Mouse (Mus musculus): ENCODE data around the gene Alpk3. TPM values are rescaled to one million over a fixed set of nuclear protein-coding genes. Genes with fewer than 3 reads are reported as not detected.
"Not testable (repeated sequence)": the region's sequence is repeated elsewhere in the genome, so short reads cannot be mapped to it uniquely, and the experiment has no call there.

Gene Alpk3
- polyA plus RNA-seq, 1 experiment, result 0.65 TPM

DNA sequence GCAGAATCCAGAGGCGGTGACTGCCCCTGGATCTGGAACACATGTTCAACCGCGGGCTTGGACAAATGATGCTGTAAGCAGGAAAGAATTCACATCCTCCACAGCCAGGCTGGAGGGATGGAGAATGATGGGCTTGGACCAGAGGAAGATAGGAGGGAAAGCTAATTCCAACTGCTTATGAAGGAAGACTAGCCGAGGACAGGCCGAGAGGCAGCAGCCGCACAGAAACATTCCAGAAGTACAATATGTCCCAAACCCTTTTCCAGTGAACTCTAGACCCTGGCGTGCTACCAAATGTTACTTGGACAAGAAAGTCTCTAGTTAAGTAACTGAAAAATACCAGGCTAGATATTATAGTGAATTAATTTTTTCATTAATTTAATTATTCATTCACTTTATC, 81.7 kb downstream of the Alpk3 start:
- H3K4me3 ChIP-seq (replicated peaks), result no peak overlapping the region
- TF ChIP-seq GATA1 (IDR thresholded peaks at IDR 0.05; ENCODE audit: borderline replicate concordance, low read length) (no peak), FLI1 (IDR thresholded peaks at IDR 0.05; ENCODE audit: low read length) (no peak)
- peaks cover 17% of the 10 kb centered on the region for H3K4me1 ChIP-seq
- H3K36me3 ChIP-seq (replicated peaks; ENCODE audit: low read length), result no peaks in the 10 kb centered on the region
- H3K9me3 ChIP-seq, result no peaks in the 10 kb centered on the region
- H3K27me3 ChIP-seq (replicated peaks), result peaks cover 53% of the 10 kb centered on the region

DNA sequence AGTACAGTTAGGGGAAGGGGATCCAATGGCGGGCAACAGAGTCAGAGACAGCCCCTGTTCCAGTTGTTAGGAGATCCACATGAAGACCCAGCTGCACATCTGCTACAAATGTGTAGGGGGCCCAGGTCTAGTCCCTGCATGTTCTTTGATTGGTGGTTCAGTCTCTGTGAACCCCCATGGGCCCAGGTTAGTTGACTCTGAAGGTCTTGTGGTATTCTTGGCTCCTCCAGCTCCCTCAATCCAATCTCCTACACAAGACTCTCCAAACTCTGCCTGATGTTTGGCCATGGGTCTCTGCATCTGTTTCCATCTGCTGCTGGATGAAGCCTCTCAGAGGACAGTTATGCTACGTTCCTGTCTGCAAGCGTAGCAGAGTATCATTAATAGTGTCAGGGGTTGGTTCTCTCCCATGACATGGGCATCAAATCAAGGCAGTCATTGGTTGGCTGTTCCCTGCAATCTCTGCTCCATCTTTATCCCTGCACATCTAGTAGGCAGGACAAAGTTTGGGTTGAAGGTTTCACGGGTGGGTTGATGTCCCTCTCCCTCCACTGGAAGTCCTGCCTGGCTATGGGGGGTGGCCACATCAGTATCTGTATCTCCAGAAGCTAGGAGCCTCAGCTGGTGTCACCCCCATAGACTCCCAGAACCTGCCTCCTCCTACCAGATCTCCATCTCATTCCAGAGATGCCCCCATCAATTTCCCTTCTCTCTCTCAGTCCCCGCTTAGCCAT, 82.4 kb downstream of the Alpk3 start:
- Histone ChIP-seq H3K9me3 (no peaks in the 10 kb centered on the region), H3K4me3 (replicated peaks) (no peak overlapping the region)

DNA sequence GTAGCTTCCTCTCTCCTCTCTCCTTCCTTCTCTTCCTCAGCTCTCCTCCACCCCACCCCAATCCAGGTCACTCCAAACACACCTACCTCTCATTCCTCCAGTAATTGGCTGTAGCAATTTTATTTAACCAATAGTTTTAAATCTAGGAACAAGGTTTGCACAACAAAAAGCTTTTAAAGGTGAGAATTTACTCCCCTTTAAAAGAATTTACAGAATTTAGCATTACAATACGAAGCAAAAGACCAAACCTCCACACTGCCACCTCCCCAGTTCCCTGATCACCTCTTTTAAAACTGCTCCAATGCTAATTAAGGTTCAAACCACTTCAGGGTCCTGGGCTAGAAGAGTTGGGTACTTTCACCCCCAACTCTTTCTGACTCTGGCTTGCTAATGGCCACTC, 84.1 kb downstream of the Alpk3 start:
- Histone ChIP-seq H3K27me3 (replicated peaks) (peaks cover 50% of the 10 kb centered on the region), H3K9me3 (no peaks in the 10 kb centered on the region), H3K4me3 (replicated peaks) (no peak overlapping the region), H3K36me3 (replicated peaks; ENCODE audit: low read length) (no peaks in the 10 kb centered on the region), H3K4me1 (peaks cover 9% of the 10 kb centered on the region)
- no peak for TF ChIP-seq GATA1 (IDR thresholded peaks at IDR 0.05; ENCODE audit: borderline replicate concordance, low read length)
- no peak for TF ChIP-seq FLI1 (IDR thresholded peaks at IDR 0.05; ENCODE audit: low read length)

More for the DNA sequence above, 82.4 kb downstream of the Alpk3 start:
- peaks cover 12% of the 10 kb centered on the region for H3K4me1 ChIP-seq
- no peak for TF ChIP-seq GATA1 (IDR thresholded peaks at IDR 0.05; ENCODE audit: borderline replicate concordance, low read length)
- TF ChIP-seq FLI1 (IDR thresholded peaks at IDR 0.05; ENCODE audit: low read length), result no peak
- H3K36me3 ChIP-seq (replicated peaks; ENCODE audit: low read length), result no peaks in the 10 kb centered on the region
- peaks cover 50% of the 10 kb centered on the region for H3K27me3 ChIP-seq (replicated peaks)

DNA sequence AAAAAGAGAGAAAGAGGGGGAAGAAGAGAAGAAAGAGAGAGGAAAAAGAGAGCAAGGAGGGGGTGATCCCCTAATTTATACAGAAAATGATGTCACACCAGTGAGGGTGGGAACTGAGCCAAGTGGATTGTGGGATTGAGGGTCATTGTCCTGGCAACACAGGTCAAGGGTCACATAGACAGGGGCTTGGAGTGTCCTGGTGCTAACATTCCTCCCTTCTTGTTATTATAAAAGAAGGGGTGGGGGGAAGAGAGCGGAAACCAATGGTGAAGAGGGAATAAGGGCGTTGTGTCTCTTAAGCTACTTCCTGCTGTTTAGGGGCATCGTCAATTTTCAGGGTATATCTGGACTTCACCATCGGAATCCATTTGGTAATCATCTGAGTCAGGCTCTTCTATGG, 85.7 kb downstream of the Alpk3 start:
- H3K27me3 ChIP-seq (replicated peaks), result peaks cover 42% of the 10 kb centered on the region
- H3K4me3 ChIP-seq (replicated peaks); H3K9me3 ChIP-seq; H3K4me1 ChIP-seq; H3K36me3 ChIP-seq (replicated peaks; ENCODE audit: low read length): not testable (repeated sequence)

DNA sequence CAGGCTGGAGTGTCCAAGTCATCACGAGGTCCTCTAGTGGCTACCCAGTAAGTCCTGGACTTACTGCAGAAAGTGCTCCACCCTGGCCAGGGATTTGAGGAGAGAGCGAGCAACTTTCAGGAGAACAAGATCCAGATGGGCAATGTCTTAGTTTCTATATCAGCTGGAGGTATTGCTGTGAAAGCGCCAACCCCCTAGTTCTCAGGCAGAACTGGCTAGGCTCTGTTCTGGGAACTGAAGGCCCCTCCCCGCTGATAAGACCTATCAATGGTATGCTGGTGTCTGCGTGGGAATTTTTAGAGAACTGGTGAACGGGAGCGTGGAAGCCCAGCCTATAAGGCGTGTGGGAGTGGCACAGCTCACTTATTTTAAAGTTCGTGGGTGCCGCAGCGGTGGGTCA, 92.4 kb downstream of the Alpk3 start:
- TF ChIP-seq FLI1 (IDR thresholded peaks at IDR 0.05; ENCODE audit: low read length) (no peak), GATA1 (IDR thresholded peaks at IDR 0.05; ENCODE audit: borderline replicate concordance, low read length) (no peak)
- Histone ChIP-seq H3K4me3 (replicated peaks) (no peak overlapping the region), H3K4me1 (peaks cover 7% of the 10 kb centered on the region), H3K9me3 (peaks cover 6% of the 10 kb centered on the region; the same call in 1 of the 2 replicates), H3K36me3 (replicated peaks; ENCODE audit: low read length) (no peaks in the 10 kb centered on the region), H3K27me3 (replicated peaks) (peaks cover 15% of the 10 kb centered on the region)

DNA sequence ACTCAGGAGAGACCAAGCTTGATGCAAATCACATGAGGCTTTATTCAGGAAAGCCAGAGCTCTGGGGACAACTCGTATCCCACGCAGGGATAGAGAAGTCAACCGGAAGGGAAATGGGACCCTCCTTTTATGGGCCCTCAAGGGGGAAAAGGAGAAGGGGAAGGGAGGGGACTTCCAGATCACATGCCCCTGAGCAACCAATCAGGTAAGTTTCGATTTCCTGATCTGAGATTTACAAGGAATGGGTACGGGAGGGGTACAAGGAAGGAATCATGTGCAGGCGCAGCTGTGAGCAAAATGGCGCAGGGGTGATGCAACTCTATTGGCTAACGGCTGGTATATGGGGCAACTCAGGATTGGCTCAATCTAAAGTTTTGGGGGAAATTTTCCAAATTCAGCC, 93.8 kb downstream of the Alpk3 start:
- Histone ChIP-seq H3K4me1 (peaks cover 11% of the 10 kb centered on the region), H3K9me3 (peaks cover 6% of the 10 kb centered on the region; the same call in 1 of the 2 replicates), H3K27me3 (replicated peaks) (peaks cover 14% of the 10 kb centered on the region), H3K4me3 (replicated peaks) (no peak overlapping the region), H3K36me3 (replicated peaks; ENCODE audit: low read length) (no peaks in the 10 kb centered on the region)
- TF ChIP-seq GATA1 (IDR thresholded peaks at IDR 0.05; ENCODE audit: borderline replicate concordance, low read length) (no peak), FLI1 (IDR thresholded peaks at IDR 0.05; ENCODE audit: low read length) (no peak)

DNA sequence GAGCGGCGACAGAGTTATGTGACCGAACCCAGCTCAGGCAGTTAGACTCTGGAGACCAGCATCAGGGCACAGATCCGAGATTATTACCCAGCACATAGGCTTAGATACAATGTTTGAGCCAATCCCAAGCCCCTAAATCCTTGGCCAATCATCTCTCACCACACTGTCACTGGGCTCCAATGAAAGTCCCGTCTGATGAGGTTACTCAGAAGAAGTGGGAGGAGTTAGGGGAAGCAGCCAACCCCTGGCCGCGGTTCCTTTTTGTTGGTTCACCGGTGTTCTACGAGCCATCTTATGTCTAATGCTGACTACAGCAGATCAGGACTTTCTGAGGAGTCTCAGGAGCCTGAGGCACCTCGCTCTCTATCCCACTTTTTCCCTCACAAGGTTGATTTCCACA, 94.9 kb downstream of the Alpk3 start:
- Histone ChIP-seq H3K4me3 (replicated peaks) (no peak overlapping the region), H3K4me1 (peaks cover 11% of the 10 kb centered on the region), H3K27me3 (replicated peaks) (peaks cover 19% of the 10 kb centered on the region), H3K36me3 (replicated peaks; ENCODE audit: low read length) (no peaks in the 10 kb centered on the region), H3K9me3 (peaks cover 6% of the 10 kb centered on the region; the same call in 1 of the 2 replicates)
- TF ChIP-seq FLI1 (IDR thresholded peaks at IDR 0.05; ENCODE audit: low read length), result no peak
- no peak for TF ChIP-seq GATA1 (IDR thresholded peaks at IDR 0.05; ENCODE audit: borderline replicate concordance, low read length)

DNA sequence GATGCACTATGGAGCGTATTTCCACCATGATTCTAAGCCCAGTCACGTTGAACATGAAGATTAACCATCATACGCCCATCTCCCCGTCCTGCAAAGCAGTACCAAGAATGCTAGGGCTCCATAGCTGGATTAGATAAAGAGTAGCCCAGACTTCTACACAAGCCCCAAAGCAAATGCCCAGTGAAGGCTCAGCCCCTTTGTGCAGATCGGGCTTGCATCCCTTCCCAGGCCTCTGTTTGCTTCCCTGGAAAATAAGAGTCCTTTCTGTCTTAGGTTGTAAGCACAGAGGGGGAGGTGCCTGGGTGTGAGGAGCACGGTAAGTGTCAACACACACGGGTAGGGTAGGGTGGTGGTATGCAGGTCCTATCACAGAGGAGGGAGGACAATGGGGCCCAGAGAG, 95.4 kb downstream of the Alpk3 start:
- Histone ChIP-seq H3K27me3 (replicated peaks) (peaks cover 24% of the 10 kb centered on the region), H3K4me3 (replicated peaks) (no peak overlapping the region)
- TF ChIP-seq FLI1 (IDR thresholded peaks at IDR 0.05; ENCODE audit: low read length) (no peak), GATA1 (IDR thresholded peaks at IDR 0.05; ENCODE audit: borderline replicate concordance, low read length) (no peak)

DNA sequence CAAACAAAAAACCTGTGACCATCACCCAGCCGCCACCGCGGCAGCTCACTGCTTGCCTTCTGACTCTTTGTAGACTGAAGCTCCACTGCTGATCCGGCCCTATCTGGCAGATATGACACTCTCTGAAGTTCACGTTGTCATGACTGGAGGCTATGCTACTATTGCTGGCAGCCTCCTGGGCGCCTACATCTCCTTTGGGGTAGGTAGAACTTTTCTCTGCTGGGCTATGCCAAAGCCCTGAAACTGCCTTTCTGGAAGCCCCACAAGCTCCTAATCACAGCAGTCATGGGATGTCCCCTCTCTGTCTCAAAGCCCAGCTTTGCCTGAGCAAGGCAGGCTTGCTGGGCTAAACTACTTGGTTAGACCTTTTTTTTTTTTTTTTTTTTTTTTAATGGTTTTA, 95.9 kb downstream of the Alpk3 start:
- Histone ChIP-seq H3K9me3 (peaks cover 6% of the 10 kb centered on the region; the same call in 1 of the 2 replicates), H3K4me3 (replicated peaks) (no peak overlapping the region), H3K36me3 (replicated peaks; ENCODE audit: low read length) (no peaks in the 10 kb centered on the region), H3K27me3 (replicated peaks) (peaks cover 25% of the 10 kb centered on the region), H3K4me1 (peaks cover 17% of the 10 kb centered on the region)
- no peak for TF ChIP-seq FLI1 (IDR thresholded peaks at IDR 0.05; ENCODE audit: low read length)
- TF ChIP-seq GATA1 (IDR thresholded peaks at IDR 0.05; ENCODE audit: borderline replicate concordance, low read length), result no peak

More for the DNA sequence above, 95.4 kb downstream of the Alpk3 start:
- H3K36me3 ChIP-seq (replicated peaks; ENCODE audit: low read length), result no peaks in the 10 kb centered on the region
- peaks cover 6% of the 10 kb centered on the region; the same call in 1 of the 2 replicates for H3K9me3 ChIP-seq
- peaks cover 12% of the 10 kb centered on the region for H3K4me1 ChIP-seq

DNA sequence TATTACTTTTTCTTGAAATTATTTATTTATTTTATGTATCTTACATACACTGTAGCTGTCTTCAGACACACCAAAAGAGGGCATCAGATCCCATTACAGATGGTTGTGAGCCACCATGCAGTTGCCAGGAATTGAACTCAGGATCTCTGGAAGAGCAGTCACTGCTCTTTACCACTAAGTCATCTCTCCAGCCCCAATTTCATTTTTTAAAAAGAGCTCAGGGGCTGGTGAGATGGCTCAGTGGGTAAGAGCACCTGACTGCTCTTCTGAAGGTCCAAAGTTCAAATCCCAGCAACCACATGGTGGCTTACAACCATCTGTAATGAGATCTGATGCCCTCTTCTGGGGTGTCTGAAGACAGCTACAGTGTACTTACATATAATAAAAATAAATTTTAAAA, 96.8 kb downstream of the Alpk3 start:
- not testable (repeated sequence) for H3K4me3 ChIP-seq (replicated peaks); H3K36me3 ChIP-seq (replicated peaks; ENCODE audit: low read length); H3K9me3 ChIP-seq
- Histone ChIP-seq H3K27me3 (replicated peaks) (peaks cover 29% of the 10 kb centered on the region), H3K4me1 (peaks cover 25% of the 10 kb centered on the region)

DNA sequence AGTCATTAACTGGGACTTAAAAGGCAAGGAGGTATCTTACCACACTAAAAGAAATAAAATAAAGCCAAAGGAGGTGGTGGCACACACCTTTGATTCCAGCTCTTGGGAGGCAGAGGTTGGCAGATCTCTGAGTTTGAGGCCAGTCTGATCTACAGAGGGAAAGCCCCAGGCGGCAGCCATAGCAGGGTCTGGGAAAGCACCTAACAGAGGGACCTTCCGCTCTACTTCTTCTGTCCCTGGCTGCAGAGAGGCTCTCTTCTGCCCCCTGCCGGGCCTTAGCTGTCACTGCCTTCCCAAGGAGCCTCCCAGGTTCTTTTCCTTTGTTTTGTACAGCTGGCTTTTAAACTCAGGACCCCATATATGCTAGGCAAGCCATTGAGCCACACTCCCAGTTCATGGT, 97.6 kb downstream of the Alpk3 start:
- TF ChIP-seq GATA1 (IDR thresholded peaks at IDR 0.05; ENCODE audit: borderline replicate concordance, low read length), result no peak
- no peak for TF ChIP-seq FLI1 (IDR thresholded peaks at IDR 0.05; ENCODE audit: low read length)
- Histone ChIP-seq H3K4me1 (peaks cover 22% of the 10 kb centered on the region), H3K4me3 (replicated peaks) (no peak overlapping the region), H3K9me3 (peaks cover 6% of the 10 kb centered on the region; the same call in 1 of the 2 replicates), H3K27me3 (replicated peaks) (peaks cover 30% of the 10 kb centered on the region), H3K36me3 (replicated peaks; ENCODE audit: low read length) (no peaks in the 10 kb centered on the region)

Other genes starting within 250 kb of the Alpk3 start
- 2.0 and 2.2 TPM in 2 replicates for gene Iqgap1, start 231.6 kb upstream of the Alpk3 start, polyA plus RNA-seq (2012; ENCODE audit: insufficient read depth, low replicate concordance)
- 3.6 and 5.8 TPM in 2 replicates for gene Zscan2, start 196.7 kb upstream of the Alpk3 start, polyA plus RNA-seq (2012; ENCODE audit: insufficient read depth, low replicate concordance)
- 4.8 and 13.1 TPM in 2 replicates for gene Wdr73, start 156.3 kb upstream of the Alpk3 start, polyA plus RNA-seq (2012; ENCODE audit: insufficient read depth, low replicate concordance)
- 7.8 TPM in 1 of 2 replicates, not detected in the other for gene Nmb, start 152.5 kb upstream of the Alpk3 start, polyA plus RNA-seq (2012; ENCODE audit: insufficient read depth, low replicate concordance)
- 2.2 and 6.9 TPM in 2 replicates for gene Sec11a, start 109.8 kb upstream of the Alpk3 start, polyA plus RNA-seq (2012; ENCODE audit: insufficient read depth, low replicate concordance)
- gene Zfp592, start 63.9 kb upstream of the Alpk3 start, polyA plus RNA-seq (2012; ENCODE audit: insufficient read depth, low replicate concordance), result 22.2 and 27.5 TPM in 2 replicates
- not detected in 2 replicates for gene Slc28a1, start 57.2 kb downstream of the Alpk3 start, polyA plus RNA-seq (2012; ENCODE audit: insufficient read depth, low replicate concordance)
- gene Pde8a, start 156.0 kb downstream of the Alpk3 start, polyA plus RNA-seq (2012; ENCODE audit: insufficient read depth, low replicate concordance), result 2.9 TPM in 1 of 2 replicates, not detected in the other

Data from megakaryocyte, embryonic 14.5 days (primary cell).